Mouse (Mus musculus): ENCODE data around the gene Stk10. TPM values are rescaled to one million over a fixed set of nuclear protein-coding genes. Genes with fewer than 3 reads are reported as not detected.

Gene Stk10
- total and polyA plus RNA-seq, 3 experiments, result 31.0 to 52.1 (median 36.0) TPM

GRCm38 (mm10) chr11:32554141-32555091 lies 21.3 kb downstream of the Stk10 start:
- DNase-seq (ENCODE audit: low spot score), result no peak
- no peaks in the 10 kb centered on the region for H3K9me3 ChIP-seq (replicated peaks)

GRCm38 (mm10) chr11:32555103-32555689 lies 22.1 kb downstream of the Stk10 start:
- H3K36me3 ChIP-seq (replicated peaks), result peaks cover 61% of the 10 kb centered on the region
- DNase-seq (ENCODE audit: low spot score) (no peak), ATAC-seq (ENCODE audit: extremely low read depth, insufficient number of reproducible peaks, low FRiP score, poor library complexity, severe bottlenecking) (0 out of 2 replicates have a peak, but pooled peaks have one; percentile 16)
- H3K27me3 ChIP-seq (ENCODE audit: insufficient read depth, low read length), result no peaks in the 10 kb centered on the region; the same call in 1 of the 2 replicates
- peaks cover 56% of the 10 kb centered on the region for H3K4me1 ChIP-seq (ENCODE audit: insufficient read depth, low read depth, low read length)
- H3K4me3 ChIP-seq (ENCODE audit: low read depth, low read length), result no peak overlapping the region; the same call in 1 of the 2 replicates
- no peak for TF ChIP-seq GATA2 (IDR thresholded peaks at IDR 0.05; ENCODE audit: borderline replicate concordance, low read depth, low read length)
- no peak for TF ChIP-seq TAL1 (conservative IDR thresholded peaks at IDR 0.05; ENCODE audit: low read depth, low read length)
- TF ChIP-seq POLR2AphosphoS5 (IDR thresholded peaks at IDR 0.05; ENCODE audit: insufficient replicate concordance, low read depth, low read length), result no peak
- TF ChIP-seq GATA1 (IDR thresholded peaks at IDR 0.05; ENCODE audit: borderline replicate concordance, low read length), result no peak
- TF ChIP-seq CTCF (IDR thresholded peaks at IDR 0.05; ENCODE audit: low read depth, low read length), result no peak
- H3K9me3 ChIP-seq (replicated peaks), result no peaks in the 10 kb centered on the region

More at GRCm38 (mm10) chr11:32554141-32555091, 21.3 kb downstream of the Stk10 start:
- no peak for ATAC-seq (ENCODE audit: extremely low read depth, insufficient number of reproducible peaks, low FRiP score, poor library complexity, severe bottlenecking)
- no peak for TF ChIP-seq POLR2AphosphoS5 (IDR thresholded peaks at IDR 0.05; ENCODE audit: insufficient replicate concordance, low read depth, low read length)
- no peak for TF ChIP-seq CTCF (IDR thresholded peaks at IDR 0.05; ENCODE audit: low read depth, low read length)
- TF ChIP-seq TAL1 (conservative IDR thresholded peaks at IDR 0.05; ENCODE audit: low read depth, low read length), result no peak
- TF ChIP-seq GATA1 (IDR thresholded peaks at IDR 0.05; ENCODE audit: borderline replicate concordance, low read length), result no peak
- no peak for TF ChIP-seq GATA2 (IDR thresholded peaks at IDR 0.05; ENCODE audit: borderline replicate concordance, low read depth, low read length)
- H3K36me3 ChIP-seq (replicated peaks), result peaks cover 60% of the 10 kb centered on the region
- peak overlapping the region; percentile 11; the same call in 1 of the 2 replicates for H3K4me3 ChIP-seq (ENCODE audit: low read depth, low read length)
- no peaks in the 10 kb centered on the region; the same call in 1 of the 2 replicates for H3K27me3 ChIP-seq (ENCODE audit: insufficient read depth, low read length)
- H3K4me1 ChIP-seq (ENCODE audit: insufficient read depth, low read depth, low read length), result peaks cover 58% of the 10 kb centered on the region

- Histone ChIP-seq H3K4me3 (ENCODE audit: low read depth, low read length) (no peak overlapping the region), H3K27me3 (ENCODE audit: insufficient read depth, low read length) (no peaks in the 10 kb centered on the region; the same call in 1 of the 2 replicates), H3K4me1 (ENCODE audit: insufficient read depth, low read depth, low read length) (peaks cover 51% of the 10 kb centered on the region), H3K9me3 (replicated peaks) (no peaks in the 10 kb centered on the region), H3K36me3 (replicated peaks) (peaks cover 60% of the 10 kb centered on the region)
- no peak for ATAC-seq (ENCODE audit: extremely low read depth, insufficient number of reproducible peaks, low FRiP score, poor library complexity, severe bottlenecking)
- no peak for DNase-seq (ENCODE audit: low spot score)
- no peak for TF ChIP-seq TAL1 (conservative IDR thresholded peaks at IDR 0.05; ENCODE audit: low read depth, low read length)
- TF ChIP-seq GATA1 (IDR thresholded peaks at IDR 0.05; ENCODE audit: borderline replicate concordance, low read length), result no peak
- no peak for TF ChIP-seq CTCF (IDR thresholded peaks at IDR 0.05; ENCODE audit: low read depth, low read length)
- no peak for TF ChIP-seq POLR2AphosphoS5 (IDR thresholded peaks at IDR 0.05; ENCODE audit: insufficient replicate concordance, low read depth, low read length)
- TF ChIP-seq GATA2 (IDR thresholded peaks at IDR 0.05; ENCODE audit: borderline replicate concordance, low read depth, low read length), result no peak
Measured at GRCm38 (mm10) chr11:32556333-32556990, 23.4 kb downstream of the Stk10 start.

- peaks cover 50% of the 10 kb centered on the region for H3K4me1 ChIP-seq (ENCODE audit: insufficient read depth, low read depth, low read length)
- peaks cover 52% of the 10 kb centered on the region for H3K36me3 ChIP-seq (replicated peaks)
- TF ChIP-seq GATA1 (IDR thresholded peaks at IDR 0.05; ENCODE audit: borderline replicate concordance, low read length), result no peak
- TF ChIP-seq CTCF (IDR thresholded peaks at IDR 0.05; ENCODE audit: low read depth, low read length), result no peak
- no peak for TF ChIP-seq TAL1 (conservative IDR thresholded peaks at IDR 0.05; ENCODE audit: low read depth, low read length)
- TF ChIP-seq GATA2 (IDR thresholded peaks at IDR 0.05; ENCODE audit: borderline replicate concordance, low read depth, low read length), result no peak
- TF ChIP-seq POLR2AphosphoS5 (IDR thresholded peaks at IDR 0.05; ENCODE audit: insufficient replicate concordance, low read depth, low read length), result no peak
- no peak for ATAC-seq (ENCODE audit: extremely low read depth, insufficient number of reproducible peaks, low FRiP score, poor library complexity, severe bottlenecking)
- no peaks in the 10 kb centered on the region for H3K27me3 ChIP-seq (ENCODE audit: insufficient read depth, low read length)
- H3K4me3 ChIP-seq (ENCODE audit: low read depth, low read length), result no peak overlapping the region
- no peak for DNase-seq (ENCODE audit: low spot score)
- no peaks in the 10 kb centered on the region for H3K9me3 ChIP-seq (replicated peaks)
Measured at GRCm38 (mm10) chr11:32558026-32558425, 24.9 kb downstream of the Stk10 start.

GRCm38 (mm10) chr11:32558677-32559076 lies 25.6 kb downstream of the Stk10 start:
- no peak for DNase-seq (ENCODE audit: low spot score)
- ATAC-seq (ENCODE audit: extremely low read depth, insufficient number of reproducible peaks, low FRiP score, poor library complexity, severe bottlenecking), result no peak
- no peak overlapping the region for H3K4me3 ChIP-seq (ENCODE audit: low read depth, low read length)
- H3K4me1 ChIP-seq (ENCODE audit: insufficient read depth, low read depth, low read length), result peaks cover 50% of the 10 kb centered on the region
- H3K27me3 ChIP-seq (ENCODE audit: insufficient read depth, low read length), result no peaks in the 10 kb centered on the region
- H3K36me3 ChIP-seq (replicated peaks), result peaks cover 52% of the 10 kb centered on the region
- no peaks in the 10 kb centered on the region for H3K9me3 ChIP-seq (replicated peaks)
- TF ChIP-seq TAL1 (conservative IDR thresholded peaks at IDR 0.05; ENCODE audit: low read depth, low read length), result no peak
- TF ChIP-seq GATA1 (IDR thresholded peaks at IDR 0.05; ENCODE audit: borderline replicate concordance, low read length), result no peak
- no peak for TF ChIP-seq CTCF (IDR thresholded peaks at IDR 0.05; ENCODE audit: low read depth, low read length)
- no peak for TF ChIP-seq POLR2AphosphoS5 (IDR thresholded peaks at IDR 0.05; ENCODE audit: insufficient replicate concordance, low read depth, low read length)
- TF ChIP-seq GATA2 (IDR thresholded peaks at IDR 0.05; ENCODE audit: borderline replicate concordance, low read depth, low read length), result no peak

All from G1E (cell line).